Mouse (Mus musculus) testis, adult 2 months (tissue): ENCODE measurements around the gene Ttc39b. TPM values are rescaled to one million over a fixed set of nuclear protein-coding genes. Genes with fewer than 3 reads are reported as not detected.

Source experiments
- H3K27ac ChIP-seq: fragments of 200-500 bp; 2 replicates; pipeline ENCODE4 v1.5.1; 2012; ENCODE audit warnings: low read depth, low read length; ENCODE audit not compliant: control insufficient read depth, insufficient read depth
- H3K27me3 ChIP-seq: fragments of 200-500 bp; 2 replicates; pipeline ENCODE4 v1.6.1; 2012; ENCODE audit warnings: mild to moderate bottlenecking, low read length, moderate library complexity; ENCODE audit not compliant: control insufficient read depth, insufficient read depth
- H3K36me3 ChIP-seq: fragments of 200-500 bp; 2 replicates; pipeline ENCODE4 v1.6.1; 2012; ENCODE audit warnings: mild to moderate bottlenecking, low read length; ENCODE audit not compliant: control insufficient read depth, insufficient read depth
- H3K4me1 ChIP-seq: fragments of 200-500 bp; 2 replicates; pipeline ENCODE4 v1.6.1; 2012; ENCODE audit warnings: low read length; ENCODE audit not compliant: control insufficient read depth, insufficient read depth
- H3K4me3 ChIP-seq: fragments of 200-500 bp; 2 replicates; pipeline ENCODE4 v1.5.1; 2012; ENCODE audit warnings: low read depth, mild to moderate bottlenecking, low read length, moderate library complexity, mixed read lengths; ENCODE audit not compliant: control insufficient read depth
- CTCF ChIP-seq: fragments of 200-500 bp; IDR thresholded peaks from 2 replicates; pipeline ENCODE4 v1.5.1; 2012; ENCODE audit warnings: low read depth, mild to moderate bottlenecking, inconsistent platforms, low read length, moderate library complexity; ENCODE audit not compliant: control insufficient read depth, insufficient read depth, insufficient replicate concordance
- POLR2A ChIP-seq: fragments of 200-500 bp; IDR thresholded peaks from 2 replicates; pipeline ENCODE4 v1.6.1; 2012; ENCODE audit warnings: low read depth, mild to moderate bottlenecking, inconsistent platforms, low read length, moderate library complexity; ENCODE audit not compliant: control insufficient read depth
- polyA plus RNA-seq: library from polyadenylated mRNA; depleted of rRNA; stranded (reverse); fragments of >200 nt; gene quantifications from 2 replicates; pipeline ENCODE4 v1.2.3, GENCODE M21; 2012

The Ttc39b gene
- polyA plus RNA-seq, 1 experiment, result 6.6 TPM

DNA sequence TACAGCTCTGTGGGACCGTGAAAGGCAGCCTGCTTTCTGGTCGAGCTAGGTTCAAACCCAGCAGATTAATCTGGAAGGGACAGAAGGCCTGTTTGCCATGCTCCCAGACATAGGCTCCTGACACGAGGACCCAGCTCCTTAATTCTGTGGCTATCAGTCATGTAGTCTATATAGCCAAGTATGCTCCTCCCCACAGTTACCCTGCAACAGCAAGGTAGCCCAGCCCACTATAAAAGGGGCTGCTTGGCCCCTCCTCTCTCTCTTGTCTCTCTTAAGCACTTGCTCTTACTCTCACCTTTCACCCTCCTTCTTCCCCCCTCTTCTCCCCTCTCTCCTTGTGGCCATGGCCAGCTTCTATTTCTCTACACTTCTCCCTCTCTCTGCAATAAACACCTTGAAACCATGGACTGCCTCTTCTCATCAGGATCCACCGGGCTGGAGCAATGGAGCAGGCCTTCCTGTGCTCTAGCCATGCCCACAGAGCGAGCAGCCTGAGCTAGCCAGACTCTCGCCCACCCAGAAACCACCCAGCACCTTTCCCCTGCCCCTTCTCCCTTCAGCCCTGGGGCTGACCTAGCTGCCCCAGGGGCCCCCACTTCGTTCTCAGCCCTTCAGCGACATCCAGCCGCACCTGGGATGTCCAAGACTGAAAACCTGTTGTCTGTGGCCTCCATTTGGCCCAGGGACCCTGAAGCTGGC, 51.0 kb downstream of the Ttc39b start:
- TF ChIP-seq CTCF (no peak), POLR2A (no peak)
- Histone ChIP-seq H3K4me1 (peaks cover 3% of the 10 kb centered on the region; the same call in 1 of the 2 replicates), H3K4me3 (peak overlapping the region; percentile 23), H3K36me3 (no peaks in the 10 kb centered on the region), H3K27me3 (no peaks in the 10 kb centered on the region), H3K27ac (no peak overlapping the region)

DNA sequence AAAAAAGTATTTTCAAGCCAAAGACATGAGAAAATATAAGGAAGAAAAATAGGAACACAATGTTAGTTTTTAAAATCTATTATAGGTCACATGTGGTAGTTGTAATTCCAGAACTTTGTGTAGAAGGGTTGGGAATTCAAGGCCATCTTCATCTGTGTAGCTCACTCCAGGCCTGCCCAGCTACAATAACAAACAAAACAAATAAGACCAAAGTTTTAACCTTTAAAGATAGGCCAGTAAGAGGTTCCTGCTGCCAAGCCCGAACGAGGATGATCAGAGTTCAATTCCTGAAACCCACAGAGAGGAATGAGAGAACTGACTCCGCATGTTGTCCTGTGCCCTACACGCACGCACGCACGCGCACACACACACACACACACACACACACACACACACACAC, 53.6 kb downstream of the Ttc39b start:
- Histone ChIP-seq H3K27ac (no peak overlapping the region), H3K4me1 (0 out of 2 replicates have a peak, but pooled peaks cover 3% of the 10 kb centered on the region), H3K27me3 (no peaks in the 10 kb centered on the region), H3K36me3 (no peaks in the 10 kb centered on the region), H3K4me3 (no peak overlapping the region)
- no peak for TF ChIP-seq CTCF
- TF ChIP-seq POLR2A, result no peak

DNA sequence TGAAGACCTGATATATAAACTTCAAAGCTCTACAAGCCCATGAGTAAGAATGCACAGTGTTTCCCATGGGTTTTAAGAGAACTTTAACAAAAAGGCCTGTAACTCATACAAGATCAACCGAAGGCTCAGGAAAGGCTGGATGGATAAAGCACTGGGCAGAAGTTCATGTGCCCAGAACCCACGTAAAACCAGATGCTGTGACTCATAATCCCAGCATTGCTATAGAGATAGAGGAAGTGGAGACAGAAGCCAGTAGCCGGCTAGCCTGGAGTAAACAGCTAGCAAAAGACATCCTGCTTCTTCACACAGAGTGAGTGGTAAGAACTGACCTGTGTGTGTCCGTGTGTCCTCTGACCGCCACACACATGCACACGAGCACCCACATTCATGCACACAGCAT, 54.4 kb downstream of the Ttc39b start:
- H3K4me3 ChIP-seq, result no peak overlapping the region
- TF ChIP-seq POLR2A (no peak), CTCF (no peak)
- no peaks in the 10 kb centered on the region for H3K36me3 ChIP-seq
- H3K27ac ChIP-seq, result no peak overlapping the region
- H3K4me1 ChIP-seq, result 0 out of 2 replicates have a peak, but pooled peaks cover 3% of the 10 kb centered on the region
- H3K27me3 ChIP-seq, result no peaks in the 10 kb centered on the region

- H3K4me3 ChIP-seq, result no peak overlapping the region
Measured at GRCm38 (mm10) chr4:83265926-83266692, 57.9 kb downstream of the Ttc39b start.

GRCm38 (mm10) chr4:83264832-83265231, 59.2 kb downstream of the Ttc39b start:
- no peaks in the 10 kb centered on the region for H3K27me3 ChIP-seq
- H3K4me1 ChIP-seq, result no peaks in the 10 kb centered on the region
- H3K27ac ChIP-seq, result no peak overlapping the region
- H3K36me3 ChIP-seq, result no peaks in the 10 kb centered on the region
- TF ChIP-seq POLR2A, result no peak
- TF ChIP-seq CTCF, result no peak
- H3K4me3 ChIP-seq, result no peak overlapping the region

More at GRCm38 (mm10) chr4:83265926-83266692, 57.9 kb downstream of the Ttc39b start:
- no peaks in the 10 kb centered on the region for H3K27me3 ChIP-seq
- H3K27ac ChIP-seq, result no peak overlapping the region
- no peaks in the 10 kb centered on the region for H3K36me3 ChIP-seq
- H3K4me1 ChIP-seq, result no peaks in the 10 kb centered on the region
- TF ChIP-seq POLR2A (no peak), CTCF (no peak)

- H3K27ac ChIP-seq, result no peak overlapping the region
- no peaks in the 10 kb centered on the region for H3K36me3 ChIP-seq
- TF ChIP-seq CTCF (no peak), POLR2A (no peak)
- H3K4me3 ChIP-seq, result no peak overlapping the region
- no peaks in the 10 kb centered on the region for H3K4me1 ChIP-seq
- H3K27me3 ChIP-seq, result no peaks in the 10 kb centered on the region
Measured at GRCm38 (mm10) chr4:83261998-83262397, 62.1 kb downstream of the Ttc39b start.

GRCm38 (mm10) chr4:83259690-83260089, 64.4 kb downstream of the Ttc39b start:
- Histone ChIP-seq H3K27ac (no peak overlapping the region), H3K4me1 (peaks cover under 1% of the 10 kb centered on the region; the same call in 1 of the 2 replicates), H3K27me3 (no peaks in the 10 kb centered on the region), H3K36me3 (no peaks in the 10 kb centered on the region), H3K4me3 (no peak overlapping the region)
- no peak for TF ChIP-seq CTCF
- no peak for TF ChIP-seq POLR2A
